Mouse (Mus musculus): ENCODE results near the gene Ankrd17.
"Not testable (repeated sequence)": the region's sequence is repeated elsewhere in the genome, so short reads cannot be mapped to it uniquely, and the experiment has no call there.

Ankrd17 gene

GRCm38 (mm10) chr5:90338177-90339091 is 27.9 kb downstream of the Ankrd17 start:
- no peak for DNase-seq (ENCODE audit: low spot score in 2 of 2)

- no peak for DNase-seq (ENCODE audit: low spot score in 2 of 2)
Observed at GRCm38 (mm10) chr5:90332478-90332877, 33.9 kb downstream of the Ankrd17 start.

- DNase-seq (ENCODE audit: low spot score in 2 of 2): no peak
Observed at GRCm38 (mm10) chr5:90331071-90331470, 35.3 kb downstream of the Ankrd17 start.

GRCm38 (mm10) chr5:90298396-90298795 is 68.0 kb downstream of the Ankrd17 start:
- no peak for DNase-seq (ENCODE audit: low spot score in 2 of 2)

- DNase-seq (ENCODE audit: low spot score in 2 of 2): no peak
Observed at GRCm38 (mm10) chr5:90289887-90290286, 76.5 kb downstream of the Ankrd17 start.

- DNase-seq (ENCODE audit: low spot score in 2 of 2): no peak
Observed at GRCm38 (mm10) chr5:90286559-90286958, 79.8 kb downstream of the Ankrd17 start.

DNA sequence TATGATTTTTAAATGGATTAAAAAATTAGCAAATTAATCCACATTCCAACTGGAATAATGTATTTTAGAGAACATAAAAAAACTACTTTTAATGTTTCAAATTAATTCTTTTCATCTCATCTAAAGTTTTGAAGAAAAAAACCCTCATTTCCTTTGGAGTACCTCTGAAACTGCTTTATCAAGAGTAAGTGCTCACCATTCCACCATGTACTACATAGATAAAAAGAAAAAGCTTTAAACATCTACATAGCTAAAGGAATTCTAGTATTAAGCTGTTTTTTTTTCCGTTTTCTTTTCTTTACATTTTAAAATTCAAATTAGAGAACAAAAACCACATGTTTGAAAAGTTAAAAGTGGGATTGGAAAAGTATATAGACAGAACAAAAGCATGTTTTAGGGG is 86.3 kb downstream of the Ankrd17 start:
- DNase-seq (ENCODE audit: low spot score in 2 of 2): no peak

DNA sequence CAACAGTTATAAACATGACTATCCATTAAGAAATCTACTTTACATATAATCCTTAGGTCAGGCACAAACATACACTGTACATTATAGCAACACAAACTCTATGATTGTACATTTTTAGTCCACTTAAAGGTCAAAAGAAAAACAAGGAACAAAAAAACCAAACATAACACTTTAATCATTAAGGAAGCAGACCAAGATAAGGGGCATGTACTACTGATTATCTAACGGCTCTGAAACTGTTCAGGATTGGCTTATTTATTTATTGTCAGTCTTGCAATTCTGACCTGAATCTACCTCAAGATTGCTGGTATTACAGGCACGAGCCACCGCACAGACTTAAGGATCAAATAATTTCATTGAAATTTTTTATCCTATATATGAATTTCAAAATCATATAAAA is 87.0 kb downstream of the Ankrd17 start:
- no peak for DNase-seq (ENCODE audit: low spot score in 2 of 2)

DNA sequence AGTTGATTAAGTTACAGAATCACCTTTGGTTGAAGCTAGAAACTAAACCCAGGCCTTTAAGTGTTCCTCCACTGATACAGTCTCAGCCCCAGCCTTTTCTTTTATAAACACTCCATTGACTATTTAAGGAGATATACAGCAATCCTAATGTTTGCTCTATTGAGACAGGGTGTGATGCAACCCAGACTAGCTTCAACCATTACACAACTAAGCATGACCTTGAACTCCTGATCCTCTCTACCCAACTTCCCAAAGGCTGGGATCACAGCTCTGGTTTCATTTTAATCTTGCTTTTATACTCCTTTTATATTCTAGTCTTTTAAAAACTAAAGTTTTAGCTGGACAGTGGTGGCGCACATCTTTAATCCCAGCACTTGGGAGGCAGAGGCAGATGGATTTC is 88.9 kb downstream of the Ankrd17 start:
- no peak for DNase-seq (ENCODE audit: low spot score in 2 of 2)

GRCm38 (mm10) chr5:90274806-90275205 is 91.6 kb downstream of the Ankrd17 start:
- DNase-seq (ENCODE audit: low spot score in 2 of 2): no peak

GRCm38 (mm10) chr5:90262230-90262629 is 104.1 kb downstream of the Ankrd17 start:
- not testable (repeated sequence) for DNase-seq (ENCODE audit: low spot score in 2 of 2)

DNA sequence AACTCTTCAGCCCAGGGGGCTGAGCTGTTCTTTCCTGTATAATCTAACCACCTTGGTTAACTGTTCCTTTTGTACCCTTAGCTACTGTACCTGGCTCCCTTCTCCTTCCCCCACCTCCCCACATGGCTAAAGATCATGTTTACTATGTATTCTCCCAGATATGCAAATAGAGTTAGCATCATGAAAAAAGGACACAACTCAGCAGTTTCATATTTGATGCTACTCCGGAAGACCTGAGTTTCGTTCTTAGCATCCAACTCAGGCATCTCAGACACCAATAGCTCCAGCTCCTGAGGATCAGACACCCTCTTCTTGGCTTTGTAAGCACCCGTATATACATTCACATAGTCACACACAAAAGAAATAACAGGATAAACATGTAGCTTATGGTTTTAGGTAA is 109.4 kb downstream of the Ankrd17 start:
- DNase-seq (ENCODE audit: low spot score in 2 of 2): no peak

GRCm38 (mm10) chr5:90247503-90247902 is 118.9 kb downstream of the Ankrd17 start:
- DNase-seq (ENCODE audit: low spot score in 2 of 2): no peak

DNA sequence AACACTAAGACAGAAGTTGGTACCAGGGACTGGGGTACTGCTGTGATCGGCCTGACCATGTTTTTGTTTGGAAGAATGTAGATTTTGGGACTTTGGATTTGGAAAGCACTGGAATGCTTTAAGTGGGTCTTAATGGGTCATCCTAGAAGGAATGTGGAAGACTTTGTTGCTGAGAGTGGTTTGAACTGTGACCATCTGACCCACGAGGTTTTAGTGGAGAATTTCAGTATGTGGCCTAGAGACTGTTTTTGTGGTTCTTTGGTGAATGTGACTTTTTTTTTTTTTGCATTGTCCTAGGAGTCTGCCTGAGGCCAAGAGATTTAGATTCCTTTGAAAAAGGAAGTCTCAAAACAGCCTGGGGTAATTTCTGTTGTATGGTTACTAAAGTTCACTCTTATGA is 119.4 kb downstream of the Ankrd17 start:
- no peak for DNase-seq (ENCODE audit: low spot score in 2 of 2)

DNA sequence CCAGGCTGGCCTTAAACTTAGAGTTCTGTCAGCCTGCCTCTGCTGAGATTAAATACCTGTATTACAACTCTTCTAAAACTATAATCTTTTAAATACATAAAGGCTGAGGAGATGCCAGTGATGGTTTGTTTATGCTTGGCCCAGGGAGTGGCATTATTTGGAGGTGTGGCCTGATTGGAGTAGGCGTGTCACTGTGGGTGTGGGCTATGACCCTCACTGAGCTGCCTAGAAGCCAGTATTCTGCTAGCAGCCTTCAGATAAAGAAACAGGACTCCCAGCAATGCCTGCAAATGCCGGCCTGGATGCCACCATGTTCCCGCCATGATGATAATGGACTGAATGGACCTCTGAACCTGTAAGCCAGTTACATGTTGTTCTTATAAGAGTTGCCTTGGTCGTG is 119.8 kb downstream of the Ankrd17 start:
- DNase-seq (ENCODE audit: low spot score in 2 of 2): no peak

DNA sequence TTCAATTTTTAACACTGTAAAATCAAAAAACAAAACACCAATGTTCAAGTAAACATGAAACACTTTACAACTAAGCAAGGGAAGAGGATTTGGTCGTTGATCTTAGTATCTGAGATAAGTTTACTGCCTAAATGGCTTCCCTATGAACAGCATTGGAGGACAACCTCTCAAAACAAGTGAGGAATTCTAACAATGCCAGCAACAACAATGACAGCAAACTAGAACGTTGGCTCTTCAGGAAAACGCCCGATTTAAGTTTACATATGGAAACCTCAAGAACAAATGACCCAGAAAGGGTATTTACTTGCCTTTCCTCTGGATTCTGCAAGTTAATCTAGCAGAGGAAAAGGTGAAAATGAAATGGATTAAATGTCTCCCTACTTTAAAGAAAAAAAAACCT is 121.0 kb downstream of the Ankrd17 start:
- DNase-seq (ENCODE audit: low spot score in 2 of 2): no peak

DNA sequence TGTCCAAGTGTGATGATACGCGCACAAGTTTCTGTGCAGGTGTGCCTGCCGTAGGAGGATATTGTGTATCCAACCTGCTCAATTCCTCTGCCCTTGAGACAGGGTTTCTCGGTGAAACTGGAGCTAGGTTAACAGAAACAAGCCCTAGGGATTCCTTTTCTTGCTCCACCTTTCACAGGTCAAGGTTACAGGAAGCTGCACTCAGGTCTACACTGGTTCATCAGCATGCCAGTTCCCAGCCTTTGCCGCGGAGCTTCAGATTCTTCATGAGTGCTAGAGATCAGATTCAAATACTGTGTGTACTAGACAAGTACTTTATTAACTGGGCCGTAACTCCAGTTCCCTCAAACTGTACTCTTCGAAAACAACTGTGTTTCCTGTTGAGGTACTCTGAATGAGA is 131.2 kb downstream of the Ankrd17 start:
- DNase-seq (ENCODE audit: low spot score in 2 of 2): no peak

DNA sequence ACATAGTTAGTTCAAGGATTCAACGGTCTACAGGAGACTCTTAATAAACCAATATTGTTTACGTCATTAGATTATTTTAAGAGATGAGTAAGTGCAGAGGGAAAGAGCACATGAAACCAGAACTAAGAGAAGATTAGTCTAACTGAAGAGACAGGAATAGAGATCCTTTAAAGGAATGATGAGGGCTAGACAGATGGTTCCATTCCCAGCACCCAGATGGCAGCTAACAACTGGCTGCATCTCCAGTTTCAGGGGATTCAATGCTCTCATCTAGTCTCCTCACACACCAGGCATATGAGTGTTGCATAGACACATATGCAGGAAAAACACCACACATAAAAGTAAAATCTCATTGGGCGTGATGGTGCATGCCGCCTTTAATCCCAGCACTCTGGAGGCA is 133.1 kb downstream of the Ankrd17 start:
- no peak for DNase-seq (ENCODE audit: low spot score in 2 of 2)

- no peak for DNase-seq (ENCODE audit: low spot score in 2 of 2)
Observed at GRCm38 (mm10) chr5:90229760-90230159, 136.6 kb downstream of the Ankrd17 start.

DNA sequence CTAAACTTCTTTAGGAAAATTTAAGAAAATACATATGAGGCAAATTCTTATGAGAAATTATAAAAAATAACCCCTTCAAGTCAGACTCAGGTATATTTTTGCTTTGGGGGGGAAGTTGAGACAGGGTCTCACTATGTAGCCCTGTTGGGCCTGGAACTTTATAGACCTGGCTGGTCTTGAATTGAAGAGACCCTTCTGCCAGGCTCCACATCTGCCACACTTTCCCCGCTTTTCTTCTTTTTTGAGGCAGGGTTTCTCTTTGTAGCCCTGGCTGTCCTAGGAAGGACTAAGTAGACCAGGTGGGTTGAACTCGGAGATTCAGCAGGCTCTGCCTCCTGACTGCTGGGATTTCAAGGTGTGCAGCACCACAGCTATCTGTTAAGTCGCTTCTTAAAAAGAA is 139.7 kb downstream of the Ankrd17 start:
- no peak for DNase-seq (ENCODE audit: low spot score in 2 of 2)

DNA sequence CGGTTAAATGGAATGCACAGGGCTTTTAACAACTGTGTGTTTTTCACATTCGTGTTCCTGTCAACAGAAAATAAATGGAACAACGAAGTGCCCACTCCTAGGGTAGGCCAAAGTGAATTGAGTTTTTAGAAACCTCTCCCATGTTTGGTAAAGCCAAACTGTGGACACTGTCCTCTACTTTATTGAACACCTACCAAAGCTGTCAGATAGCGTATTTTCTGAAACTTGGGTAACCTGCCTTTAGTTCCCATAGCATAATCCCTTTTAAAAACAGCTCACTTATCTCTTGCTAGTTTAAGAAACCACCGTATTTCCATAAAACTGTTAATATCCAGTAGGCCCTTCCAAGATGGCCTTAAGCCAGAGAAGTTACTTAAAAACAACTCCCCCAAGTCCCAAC is 141.6 kb downstream of the Ankrd17 start:
- DNase-seq (ENCODE audit: low spot score in 2 of 2): no peak

- peak; percentile 99 to 100 for DNase-seq (ENCODE audit: low spot score in 2 of 2)
Observed at GRCm38 (mm10) chr5:90223534-90224381, 142.6 kb downstream of the Ankrd17 start, which contains the start of gene Cox18. Gene Cox18 (minus strand): TSS chr5:90224001.

DNA sequence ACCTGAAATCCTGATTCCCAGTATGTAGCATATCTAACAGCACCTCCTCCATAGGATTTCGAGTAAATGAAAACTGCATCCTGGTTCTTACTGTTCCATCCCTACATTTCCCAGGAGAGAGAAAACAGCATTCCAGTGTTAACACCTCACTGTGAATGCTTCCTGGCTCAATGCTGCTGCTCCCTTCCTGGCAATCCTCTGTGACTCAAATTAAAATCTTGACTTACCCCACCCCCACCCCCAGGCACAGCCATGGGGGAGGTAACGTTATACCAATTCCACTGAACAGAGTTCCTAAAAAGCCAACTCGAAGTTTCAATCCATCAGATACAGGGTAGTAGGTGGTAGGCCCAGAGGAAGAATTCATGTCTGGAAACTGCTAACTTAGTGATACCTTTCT is 143.4 kb downstream of the Ankrd17 start:
- DNase-seq (ENCODE audit: low spot score in 2 of 2): no peak

All from heart, adult 9 months (tissue).